Mouse (Mus musculus) thymus, adult 2 months (tissue): ENCODE measurements around the gene Mnx1.

Experiments
- CTCF ChIP-seq: fragments of 200-500 bp; IDR thresholded peaks from 2 replicates; pipeline ENCODE4 v1.5.1; 2012; ENCODE audit warnings: mild to moderate bottlenecking, control low read depth, low read length, moderate library complexity, borderline replicate concordance; ENCODE audit not compliant: control insufficient read depth, poor library complexity, insufficient read depth; ENCODE audit errors: extremely low read depth
- POLR2A ChIP-seq: fragments of 200-500 bp; IDR thresholded peaks from 2 replicates; pipeline ENCODE4 v1.6.1; 2012; ENCODE audit warnings: mild to moderate bottlenecking, low read length, control low read depth, moderate library complexity; ENCODE audit not compliant: control insufficient read depth, poor library complexity, insufficient read depth; ENCODE audit errors: extremely low read depth

- no peak for TF ChIP-seq CTCF
- TF ChIP-seq POLR2A, result no peak
These were observed 5.5 kb upstream of the Mnx1 start for GRCm38 (mm10) chr5:29483801-29484200.
